Mouse (Mus musculus): Measurements from ENCODE around the gene Gm5431. TPM values are rescaled to one million over a fixed set of nuclear protein-coding genes. Genes with fewer than 3 reads are reported as not detected.
"Not testable (repeated sequence)": the region's sequence is repeated elsewhere in the genome, so short reads cannot be mapped to it uniquely, and the experiment has no call there.

The Gm5431 gene
- total RNA-seq (2021) = under 1 TPM; 0.25 to 0.28 TPM
- long read RNA-seq, experiment 1 = 0 reads
- long read RNA-seq, experiment 2 = 0 reads

DNA sequence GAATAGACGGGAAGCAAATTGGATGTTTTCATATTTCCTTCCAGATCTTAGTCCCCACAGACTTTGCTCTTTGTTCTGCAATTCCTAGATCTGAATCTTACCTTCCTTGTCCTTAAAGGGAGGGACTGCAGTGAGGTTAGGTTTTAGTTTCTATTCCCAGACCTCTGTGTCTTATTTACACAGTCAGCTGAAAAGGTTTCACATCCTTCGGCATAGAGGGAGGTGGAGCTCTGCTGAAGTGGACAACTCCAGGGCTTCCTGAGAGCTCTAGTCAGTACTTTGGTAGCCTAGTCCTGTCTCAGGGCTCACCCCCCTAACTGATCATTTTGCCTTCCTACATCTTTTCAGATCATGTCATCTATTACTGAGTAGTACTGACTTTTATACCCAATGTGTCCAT lies at the start of gene Gm5431:
TSS of gene Gm5431 (minus strand) at position 194 of the 400 bp plus-strand sequence.
- intact Hi-C loops (cut with DNase I) = no loop called here

DNA sequence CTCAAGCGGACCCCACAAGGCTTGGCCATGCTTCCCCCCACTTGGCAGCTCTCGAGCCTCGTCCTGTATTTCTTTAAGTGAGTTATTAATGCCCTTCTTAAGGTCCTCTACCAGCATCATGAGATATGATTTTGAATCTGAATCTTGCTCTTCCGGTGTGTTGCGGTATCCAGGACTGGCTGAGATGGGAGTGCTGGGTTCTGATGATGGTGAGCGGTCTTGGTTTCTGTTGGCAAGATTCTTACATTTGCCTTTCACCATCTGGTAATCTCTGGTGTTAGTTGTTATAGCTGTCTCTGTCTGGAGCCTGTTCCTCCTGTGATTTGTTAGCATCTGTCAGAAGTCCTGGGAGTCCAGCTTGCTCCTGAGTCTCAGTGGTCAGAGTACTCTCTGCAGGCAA lies 44.1 kb upstream of the Gm5431 start, which contains the start of gene Psme2b:
TSS of gene Psme2b (minus strand) at position 101 of the 400 bp plus-strand sequence.
- DNase-seq; intact Hi-C loops (cut with DNase I): not testable (repeated sequence)

More for the DNA sequence above, at the start of gene Gm5431:
- DNase-seq = no peak

DNA sequence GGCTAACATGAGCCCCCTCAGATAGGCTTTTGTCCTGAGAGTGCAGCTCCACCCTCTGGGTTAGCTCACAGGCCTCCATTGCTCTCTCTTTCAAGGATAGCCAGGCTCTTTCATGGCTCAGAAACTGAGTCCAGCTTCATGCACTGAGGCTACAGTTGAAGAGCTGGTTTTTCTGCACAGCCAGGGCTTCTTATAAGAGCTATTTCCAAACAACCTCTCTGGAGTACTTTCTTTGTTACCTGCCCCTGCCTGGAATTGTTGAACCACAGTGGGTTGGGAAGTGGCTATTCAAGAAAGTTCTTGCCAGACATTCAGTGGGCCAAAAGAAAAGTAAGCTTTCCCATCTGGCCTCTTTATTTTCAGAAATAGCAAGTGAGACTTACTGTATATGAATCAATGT lies 37.3 kb upstream of the Gm5431 start:
- DNase-seq; intact Hi-C loops (cut with DNase I): not testable (repeated sequence)

DNA sequence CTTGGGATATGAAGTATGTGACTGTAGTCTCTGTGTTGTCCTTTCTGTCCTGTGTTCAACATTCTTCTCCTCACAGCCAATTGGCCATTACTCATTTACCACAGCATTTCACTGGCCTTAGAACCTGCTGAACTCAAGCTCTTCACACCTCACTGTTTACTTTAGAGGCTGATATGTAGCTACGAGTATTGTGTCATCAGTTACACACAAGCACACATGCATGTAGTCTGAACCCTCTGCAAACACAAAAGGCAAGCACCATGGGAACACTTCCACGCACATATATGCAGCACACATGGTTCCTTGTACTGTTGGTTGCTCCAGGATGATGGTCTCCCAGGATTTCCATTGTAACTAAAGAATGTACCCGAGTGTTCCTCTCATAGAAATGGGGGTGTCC lies 33.3 kb upstream of the Gm5431 start:
- intact Hi-C loops (cut with DNase I); DNase-seq: not testable (repeated sequence)

DNA sequence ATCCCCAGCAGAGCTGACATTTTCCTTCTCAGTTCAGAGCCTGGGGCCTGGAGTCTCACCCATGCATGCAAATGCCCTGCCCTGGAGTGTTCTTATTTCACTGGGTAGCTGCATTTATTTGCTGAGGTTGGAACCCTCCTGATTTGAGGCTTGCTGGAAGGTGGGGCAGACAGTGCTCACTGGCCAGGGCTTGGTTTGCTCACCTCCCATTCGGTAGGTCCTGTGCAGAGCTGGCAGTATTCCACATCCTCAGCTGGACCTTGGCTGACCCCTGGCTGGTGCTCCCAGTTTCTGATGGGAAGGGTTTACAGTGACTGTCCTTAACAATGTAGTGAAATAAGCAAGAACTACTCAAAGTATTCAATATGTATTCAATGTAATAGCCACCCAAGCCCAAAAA lies 31.9 kb upstream of the Gm5431 start:
- intact Hi-C loops (cut with DNase I); DNase-seq: not testable (repeated sequence)

DNA sequence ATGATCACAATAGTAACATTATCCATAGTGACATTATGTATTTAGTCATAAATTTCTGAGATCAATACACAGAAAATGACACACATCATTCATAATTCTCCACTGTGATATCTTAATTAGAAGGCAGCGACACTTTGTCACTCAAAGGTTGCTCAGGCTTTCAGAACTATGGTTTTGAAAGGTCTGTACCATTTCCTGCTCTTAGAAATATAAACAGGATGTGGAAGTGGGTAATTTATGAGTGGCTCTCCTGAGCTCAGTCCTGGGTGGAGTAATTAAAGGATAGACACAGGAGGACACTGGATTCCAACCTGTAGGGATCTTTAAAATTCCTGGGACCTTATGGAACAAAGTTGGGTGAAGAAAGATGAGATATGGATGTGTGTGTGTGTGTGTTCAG lies 31.4 kb upstream of the Gm5431 start:
- DNase-seq; intact Hi-C loops (cut with DNase I): not testable (repeated sequence)

DNA sequence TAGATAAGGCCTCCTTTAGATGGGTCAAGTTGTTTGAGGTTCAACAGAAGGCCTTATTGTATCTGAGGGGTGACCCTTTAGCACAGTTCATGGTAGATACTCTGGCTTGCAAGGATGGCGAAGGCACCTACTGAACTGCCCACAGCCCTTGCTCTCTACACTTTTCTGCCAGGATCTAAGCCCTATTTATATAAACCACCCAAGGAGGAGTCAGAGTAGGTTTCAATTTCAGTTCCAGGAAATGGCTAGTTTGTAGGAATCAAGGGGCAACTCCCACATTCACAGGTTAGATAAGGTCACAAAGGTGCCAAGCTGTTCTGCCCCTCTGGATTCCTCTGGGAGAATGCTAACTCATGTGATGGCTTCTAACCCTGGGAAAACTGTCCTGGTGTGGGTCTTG lies 26.1 kb upstream of the Gm5431 start:
- intact Hi-C loops (cut with DNase I); DNase-seq: not testable (repeated sequence)

DNA sequence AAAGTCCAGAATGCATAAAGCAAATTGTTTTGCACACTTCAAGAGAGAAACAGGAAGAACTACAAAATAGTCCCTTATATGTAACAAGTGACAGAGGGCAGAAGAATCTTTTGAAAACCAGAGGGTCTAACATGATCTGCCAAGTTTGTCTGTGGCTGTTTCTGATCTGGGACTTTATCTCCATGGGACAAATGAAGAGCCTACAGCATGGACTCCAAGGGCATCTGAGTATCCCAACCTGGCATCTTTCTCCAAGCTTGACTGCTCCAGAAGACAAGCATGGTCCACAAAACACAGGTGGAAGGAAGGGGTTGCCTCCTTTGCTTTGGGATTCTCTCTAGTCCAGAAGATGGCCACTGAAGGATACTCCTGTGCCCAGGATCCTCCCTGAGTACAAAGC lies 24.4 kb upstream of the Gm5431 start:
- intact Hi-C loops (cut with DNase I); DNase-seq: not testable (repeated sequence)

DNA sequence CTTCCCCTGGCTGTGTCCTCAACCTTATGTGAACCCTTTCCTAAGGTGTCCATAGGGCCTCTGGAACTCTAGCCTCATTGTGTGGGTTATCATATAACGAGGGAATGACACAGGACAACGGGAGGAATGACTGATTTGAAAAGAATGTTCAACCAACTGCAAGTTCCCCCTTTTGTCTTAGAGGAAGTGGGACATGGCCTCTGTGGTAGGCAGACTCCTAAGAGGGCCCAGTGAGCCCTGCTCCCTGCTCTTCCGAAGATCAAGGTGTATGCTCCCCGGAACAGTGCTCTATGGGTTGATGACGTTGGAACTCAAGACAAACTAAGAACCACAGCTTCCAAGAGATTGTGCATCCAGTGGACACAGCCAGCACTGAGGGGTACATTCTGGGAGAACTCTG lies 21.8 kb upstream of the Gm5431 start:
- DNase-seq; intact Hi-C loops (cut with DNase I): not testable (repeated sequence)

DNA sequence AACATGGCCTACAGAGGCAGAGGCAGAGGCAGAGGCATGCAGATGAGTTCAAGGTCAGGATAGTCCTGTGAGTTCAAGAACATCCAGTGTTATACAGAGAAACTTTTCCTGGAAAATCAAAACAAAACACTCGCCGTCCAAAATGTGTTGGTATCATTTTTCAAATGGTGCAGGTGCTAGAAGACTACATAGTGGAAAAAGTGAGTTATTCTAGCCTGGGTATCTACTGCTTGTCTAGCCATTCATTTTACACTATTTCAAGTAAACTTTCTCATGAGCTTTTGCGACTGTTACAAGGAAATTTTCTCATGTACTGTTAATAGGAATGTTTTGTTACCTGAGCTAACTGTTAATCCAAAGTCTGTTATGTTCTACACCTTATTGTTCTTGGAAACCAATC lies 16.4 kb upstream of the Gm5431 start:
- intact Hi-C loops (cut with DNase I) = no loop called here
- DNase-seq = no peak

DNA sequence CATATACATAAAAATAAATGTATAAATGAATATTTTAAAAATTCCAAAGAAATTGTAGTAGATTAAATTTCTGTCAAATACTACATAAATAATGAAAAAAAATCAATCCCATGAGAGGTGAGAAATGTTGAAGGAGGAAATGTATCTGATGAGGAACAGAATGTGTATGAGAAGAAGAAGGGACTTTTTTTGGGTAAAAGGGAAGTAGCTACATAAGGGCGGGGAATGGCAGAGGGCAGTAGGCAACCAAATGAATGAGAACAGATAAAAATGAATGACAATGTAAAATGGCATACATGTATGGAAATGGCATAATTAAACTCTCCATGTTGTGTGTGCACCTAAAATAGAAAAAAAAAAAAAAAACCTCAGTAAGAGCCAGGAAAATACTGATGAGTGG lies 11.6 kb upstream of the Gm5431 start:
- intact Hi-C loops (cut with DNase I) = no loop called here

DNA sequence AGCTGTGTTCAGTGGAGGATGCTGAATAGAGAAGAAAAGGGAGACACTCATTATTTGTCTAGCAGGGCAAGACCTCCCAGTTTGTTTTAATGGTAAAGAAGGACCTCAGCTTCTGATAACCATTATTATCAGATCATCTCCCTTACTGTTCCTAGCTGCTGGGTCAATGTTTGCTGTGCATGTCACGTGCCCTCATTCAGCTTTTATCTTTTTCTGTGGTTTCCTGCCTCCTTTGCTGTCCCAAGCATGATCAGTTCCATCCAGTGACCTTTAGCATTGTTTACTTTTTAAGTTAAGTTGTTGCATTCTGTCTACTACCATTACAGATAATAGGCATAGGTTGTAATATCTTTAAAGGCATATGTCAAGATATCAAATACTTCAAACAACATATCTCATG lies 6.4 kb upstream of the Gm5431 start:
- intact Hi-C loops (cut with DNase I) = no loop called here
- no peak for DNase-seq

More for the DNA sequence above, 11.6 kb upstream of the Gm5431 start:
- DNase-seq = no peak

DNA sequence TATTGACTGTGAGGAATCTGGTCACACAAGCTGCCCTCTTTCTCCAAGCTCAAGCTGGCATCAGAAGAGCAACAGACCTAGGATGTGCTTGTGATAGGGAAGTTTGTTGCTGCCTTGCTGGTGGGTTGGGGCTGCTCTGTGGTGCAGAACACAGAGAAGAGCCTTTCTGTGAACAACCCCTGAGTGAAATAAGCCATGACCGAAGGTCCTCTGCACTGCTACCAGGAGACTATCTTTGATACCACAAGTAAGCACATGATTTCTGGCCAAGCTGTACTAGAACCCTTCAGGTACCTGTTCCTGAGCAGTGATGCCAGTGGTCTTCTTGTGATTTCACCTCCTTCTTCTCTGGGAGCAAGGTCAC lies 465 bp downstream of the Gm5431 start:
- intact Hi-C loops (cut with DNase I); DNase-seq: not testable (repeated sequence)

DNA sequence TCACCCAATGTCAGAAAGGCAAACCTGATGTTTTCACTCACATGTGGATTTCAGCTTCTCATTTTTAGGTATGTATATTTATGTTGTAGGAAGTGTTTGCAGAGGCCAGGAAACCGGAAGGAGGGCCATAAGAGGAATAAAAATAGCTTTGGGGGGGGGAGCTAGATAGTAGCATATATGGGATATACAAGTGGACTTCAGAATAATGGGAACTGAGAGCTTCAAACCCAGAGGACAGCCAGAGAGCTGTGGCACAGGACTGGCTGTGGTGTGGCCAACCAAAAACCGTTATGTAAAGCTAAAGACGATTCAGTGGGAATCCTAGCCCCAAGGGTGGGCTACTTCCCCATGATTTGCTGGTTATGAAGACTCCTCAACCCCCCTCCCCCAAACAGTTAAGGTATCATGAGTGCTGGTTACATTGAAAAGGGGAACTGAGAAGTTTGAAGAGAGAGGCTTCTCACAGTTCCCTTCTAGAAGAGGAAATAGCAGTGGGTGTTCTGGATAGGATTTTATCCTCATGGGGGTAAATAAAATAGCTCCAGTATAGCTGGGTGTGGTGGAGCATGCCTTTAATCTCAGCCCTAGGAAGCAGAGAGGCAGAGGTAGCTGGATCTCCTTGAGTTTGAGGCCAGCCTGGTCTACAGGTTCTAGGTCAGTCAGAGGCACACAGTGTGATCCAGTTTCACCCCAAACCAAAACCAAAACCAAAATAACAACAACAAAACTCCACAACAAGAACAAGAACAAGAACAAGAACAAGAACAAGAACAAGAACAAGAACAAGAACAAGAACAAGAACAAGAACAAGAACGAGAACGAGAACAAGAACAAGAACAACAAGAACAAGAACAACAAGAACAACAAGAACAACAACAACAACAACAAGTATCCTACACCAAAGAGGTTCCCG lies 1.1 kb downstream of the Gm5431 start:
- intact Hi-C loops (cut with DNase I); DNase-seq: not testable (repeated sequence)

DNA sequence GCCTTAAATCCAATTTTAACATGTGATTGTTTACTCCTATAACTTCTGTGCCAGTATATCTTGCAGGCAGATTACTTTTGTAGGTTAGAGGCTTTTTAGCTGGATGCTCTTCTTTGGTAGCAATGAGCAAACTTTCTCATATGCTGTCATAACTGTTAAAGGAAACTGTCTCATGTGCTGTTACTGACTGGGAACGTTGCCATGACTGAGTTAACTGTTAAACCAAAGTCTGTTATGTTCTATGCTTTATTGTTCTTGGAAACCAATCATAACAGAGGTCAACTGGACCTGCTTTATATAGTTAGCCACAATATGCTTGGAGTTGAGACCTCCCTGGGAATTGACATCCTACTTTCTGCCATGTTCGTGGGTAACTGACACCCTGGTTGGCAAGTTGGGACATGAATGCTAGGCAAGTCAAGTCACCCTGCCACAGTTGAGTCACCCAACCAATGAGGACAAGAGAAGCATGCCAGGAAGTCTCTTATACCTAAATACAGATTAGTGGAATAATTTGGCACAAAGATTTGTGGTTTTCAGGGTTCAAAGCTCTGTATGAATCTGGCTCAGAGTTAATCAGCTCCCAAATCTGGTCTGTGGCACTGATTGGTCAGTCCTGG lies 3.1 kb downstream of the Gm5431 start:
- no peak for DNase-seq
- intact Hi-C loops (cut with DNase I) = no loop called here

DNA sequence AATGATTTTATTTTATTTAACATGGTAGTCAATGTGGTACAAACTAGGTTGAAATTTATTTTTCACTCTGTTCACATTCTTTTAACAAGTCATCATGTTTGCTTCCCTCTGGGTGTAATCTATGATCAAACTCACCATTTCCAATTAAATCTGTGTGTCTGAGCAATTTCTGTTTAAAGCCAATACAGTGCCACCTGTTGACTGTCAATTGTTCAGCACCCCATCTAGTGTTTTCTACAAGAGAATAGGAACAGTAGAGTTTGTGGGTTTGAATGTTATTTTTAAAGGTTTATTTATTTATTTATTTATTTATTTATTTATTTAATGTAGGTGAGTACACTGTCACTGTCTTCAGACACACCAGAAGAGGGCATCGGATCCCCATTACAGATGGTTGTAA lies 25.3 kb downstream of the Gm5431 start:
- no peak for DNase-seq
- intact Hi-C loops (cut with DNase I) = loop anchor here (10.0 kb wide), 2 partner anchors 328 to 378 kb away; partner anchors contain the start of gene Zfp62

DNA sequence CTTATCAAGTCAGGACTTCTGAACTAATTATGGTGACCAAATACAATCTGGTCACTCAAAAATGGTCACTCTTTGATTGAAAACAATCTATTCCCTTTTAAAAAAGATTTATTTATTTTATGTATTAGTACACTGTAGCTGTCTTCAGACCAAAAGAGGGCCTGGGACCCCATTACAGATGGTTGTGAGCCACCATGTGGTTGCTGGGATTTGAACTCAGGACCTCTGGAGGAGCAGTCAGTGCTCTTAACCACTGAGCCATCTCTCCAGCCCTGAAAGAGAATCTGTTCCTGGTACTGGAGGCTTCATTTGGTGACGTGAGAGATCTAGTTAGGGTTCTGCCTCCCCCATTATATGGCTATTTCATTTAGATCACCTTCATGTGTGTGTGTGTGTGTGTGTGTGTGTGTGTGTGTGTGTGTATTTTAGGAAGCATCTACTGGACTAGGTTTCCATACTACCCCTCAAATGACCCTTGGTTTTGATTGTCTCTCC lies 26.6 kb downstream of the Gm5431 start:
- intact Hi-C loops (cut with DNase I) = loop anchor here (1.0 to 10.0 kb wide), 3 partner anchors 228 to 379 kb away; partner anchors contain the start of gene Zfp62
- not testable (repeated sequence) for DNase-seq

DNA sequence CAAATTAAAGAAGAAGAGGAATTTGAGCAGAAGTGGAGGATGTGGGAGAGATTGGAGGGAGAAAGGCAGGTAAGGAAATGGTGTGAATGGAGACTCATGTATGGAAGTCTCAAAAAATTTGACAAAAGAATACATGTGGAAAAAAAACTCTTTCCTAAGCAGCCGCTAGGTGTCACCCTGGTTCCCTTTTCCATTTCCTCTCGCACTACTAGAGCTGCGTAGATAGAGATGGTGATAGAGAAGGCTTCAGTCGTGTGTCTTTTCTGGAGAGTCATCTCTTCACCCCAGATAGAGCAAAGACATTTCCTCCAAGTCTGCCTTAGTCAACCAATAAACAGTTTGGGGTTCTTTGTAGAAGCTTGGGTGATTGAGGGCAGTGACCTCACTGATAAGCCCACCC lies 27.5 kb downstream of the Gm5431 start:
- intact Hi-C loops (cut with DNase I) = loop anchor here (10.0 kb wide), 2 partner anchors 330 to 380 kb away; partner anchors contain the start of gene Zfp62
- DNase-seq = no peak

DNA sequence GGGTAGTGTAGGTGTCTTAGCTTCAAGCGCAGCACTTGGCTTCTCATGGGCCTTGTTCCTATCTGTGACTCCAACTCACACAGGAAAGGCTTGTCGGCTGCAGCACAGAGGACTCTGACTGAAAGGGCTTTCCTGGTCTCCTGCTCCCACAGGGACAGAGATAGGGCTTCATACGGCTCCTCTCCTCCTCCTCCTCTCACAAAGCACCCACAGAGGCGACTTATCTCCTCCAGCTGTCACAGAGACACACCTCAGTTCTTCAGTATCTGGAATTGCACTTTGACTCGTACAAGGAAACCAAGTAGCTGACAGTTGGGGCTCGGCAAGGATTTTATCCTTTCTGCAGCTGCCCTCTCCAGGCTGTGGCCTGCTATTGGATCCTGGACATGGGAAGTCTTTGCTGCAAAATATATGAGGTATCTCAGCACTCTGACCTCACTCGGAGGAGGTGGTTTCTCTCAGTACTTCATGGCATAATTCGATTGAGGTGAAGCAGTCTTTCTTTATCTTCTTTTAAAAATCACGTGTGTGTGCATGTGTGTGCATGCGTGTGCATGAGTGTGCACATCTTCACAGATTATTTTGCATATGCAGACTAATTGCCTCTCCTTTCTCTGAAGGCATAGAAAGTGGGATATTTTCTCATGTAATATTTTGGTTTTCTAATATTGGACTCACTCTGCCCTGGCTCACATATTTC lies 28.3 kb downstream of the Gm5431 start:
- no peak for DNase-seq
- intact Hi-C loops (cut with DNase I) = loop anchor here (10.0 kb wide), 2 partner anchors 331 to 381 kb away; partner anchors contain the start of gene Zfp62

DNA sequence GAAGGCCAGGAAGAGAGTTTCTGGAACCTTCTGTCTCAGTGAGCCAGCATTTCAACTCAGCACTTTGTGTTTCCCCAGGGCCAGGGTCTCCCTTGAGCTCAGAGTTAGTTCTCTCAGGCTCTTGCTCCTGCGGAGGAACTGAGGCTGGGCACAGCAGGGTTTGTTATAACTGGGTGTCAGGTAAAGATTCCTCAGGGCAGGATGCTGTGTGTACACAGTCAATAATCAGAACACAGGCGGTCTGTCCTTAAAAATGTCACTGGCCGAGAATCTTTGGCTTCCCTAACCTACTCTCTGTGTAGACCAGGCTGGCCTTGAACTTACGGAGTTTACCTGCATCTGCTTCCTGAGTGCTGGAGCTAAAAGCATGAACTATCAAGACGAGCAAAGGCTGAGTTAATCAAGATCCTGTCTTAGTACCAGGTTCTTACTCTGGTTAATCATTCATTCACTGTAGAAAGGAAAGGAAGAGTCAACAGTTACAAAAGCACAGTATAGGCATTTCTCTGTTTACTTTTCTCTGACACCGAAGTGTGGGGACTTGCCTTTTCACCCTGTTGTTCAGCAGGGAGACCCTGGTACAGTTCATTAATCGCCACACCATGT lies 29.2 kb downstream of the Gm5431 start:
- intact Hi-C loops (cut with DNase I) = loop anchor here (10.0 kb wide), 2 partner anchors 332 to 382 kb away; partner anchors contain the start of gene Zfp62

More for the DNA sequence above, 29.2 kb downstream of the Gm5431 start:
- DNase-seq = no peak
